Mouse (Mus musculus) heart, embryonic 15.5 days (tissue): Measurements from ENCODE around the gene Exoc3. TPM values are rescaled to one million over a fixed set of nuclear protein-coding genes. Genes with fewer than 3 reads are reported as not detected.
A peak's percentile ranks its signal among the peaks of the same experiment; 100 is the strongest.

Experiments
- ATAC-seq: fragments of 200-750 bp; cut with Nextera tagmentation; replicated peaks from 2 replicates; pipeline ENCODE4 v1.8.0; 2017; ENCODE audit warnings: low read depth, moderate TSS enrichment; ENCODE audit not compliant: insufficient number of reproducible peaks, insufficient read depth, low FRiP score
- H3K27ac ChIP-seq: fragments of 300-500 bp; sonication (generic); 2 replicates; pipeline ENCODE4 v1.5.1; 2015; ENCODE audit warnings: mild to moderate bottlenecking, inconsistent platforms
- H3K27me3 ChIP-seq: fragments of 300-500 bp; sonication (generic); 2 replicates; pipeline ENCODE4 v1.6.1; 2015; ENCODE audit warnings: inconsistent platforms
- H3K36me3 ChIP-seq: fragments of 300-500 bp; sonication (generic); 2 replicates; pipeline ENCODE4 v1.6.1; 2015; ENCODE audit warnings: mild to moderate bottlenecking, inconsistent platforms
- H3K4me1 ChIP-seq: fragments of 300-500 bp; sonication (generic); replicated peaks from 2 replicates; pipeline ENCODE4 v1.6.1; 2015; ENCODE audit warnings: inconsistent platforms
- H3K4me2 ChIP-seq: fragments of 300-500 bp; sonication (generic); 2 replicates; pipeline ENCODE4 v1.6.1; 2015; ENCODE audit warnings: inconsistent platforms, mild to moderate bottlenecking, moderate library complexity
- H3K4me3 ChIP-seq: fragments of 300-500 bp; sonication (generic); 2 replicates; pipeline ENCODE4 v1.5.1; 2015; ENCODE audit warnings: mild to moderate bottlenecking, inconsistent platforms
- H3K9ac ChIP-seq: fragments of 300-500 bp; sonication (generic); 2 replicates; pipeline ENCODE4 v1.6.1; 2015; ENCODE audit warnings: mild to moderate bottlenecking, inconsistent platforms
- H3K9me3 ChIP-seq: fragments of 300-500 bp; sonication (generic); replicated peaks from 2 replicates; pipeline ENCODE4 v1.6.1; 2016; ENCODE audit warnings: inconsistent platforms
- WGBS: fragments of 180-500 bp; shearing (Covaris S2); methylation state at CpG from one replicate; pipeline ENCODE4 v1.1.7; 2015; ENCODE audit warnings: mixed read lengths; 5-methylcytosine and 5-hydroxymethylcytosine counted together
- polyA plus RNA-seq: library from polyadenylated mRNA; unstranded; fragments of >200 nt; fragmentation: Nextera tagmentation; extraction: Ambion mirVana; gene quantifications from 2 replicates; pipeline ENCODE4 v1.2.1, GENCODE M21; 2015

Gene Exoc3
- polyA plus RNA-seq, 1 experiment from 2014 or later, result 61.2 TPM

DNA sequence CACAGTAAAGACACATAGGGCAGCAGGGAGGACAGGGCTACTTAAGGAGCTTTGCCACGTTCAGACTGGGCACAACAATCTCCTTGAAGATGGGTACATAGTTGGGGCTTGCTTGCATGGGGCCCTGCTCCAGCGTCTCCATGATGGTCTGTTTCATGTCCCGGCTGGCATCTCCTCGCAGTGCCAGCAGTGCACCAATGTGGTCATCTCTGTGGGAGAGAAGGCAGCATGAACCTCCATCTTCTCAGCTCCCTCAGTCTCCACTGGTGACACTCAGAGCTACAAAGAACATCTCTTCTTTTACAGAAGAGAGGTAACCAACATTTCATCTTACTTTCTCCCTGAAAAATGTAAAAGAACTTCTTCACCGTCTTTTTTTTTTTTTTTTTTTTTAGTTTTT, 36.5 kb downstream of the Exoc3 start:
- Histone ChIP-seq H3K27ac (no peak overlapping the region), H3K4me3 (no peak overlapping the region), H3K9me3 (no peaks in the 10 kb centered on the region), H3K9ac (no peak overlapping the region), H3K27me3 (no peaks in the 10 kb centered on the region), H3K36me3 (peaks cover 46% of the 10 kb centered on the region), H3K4me1 (peaks cover 2% of the 10 kb centered on the region), H3K4me2 (no peak overlapping the region)
- no peak for ATAC-seq
- 94% methylated on average over 5 of the region's 5 CpGs for WGBS

DNA sequence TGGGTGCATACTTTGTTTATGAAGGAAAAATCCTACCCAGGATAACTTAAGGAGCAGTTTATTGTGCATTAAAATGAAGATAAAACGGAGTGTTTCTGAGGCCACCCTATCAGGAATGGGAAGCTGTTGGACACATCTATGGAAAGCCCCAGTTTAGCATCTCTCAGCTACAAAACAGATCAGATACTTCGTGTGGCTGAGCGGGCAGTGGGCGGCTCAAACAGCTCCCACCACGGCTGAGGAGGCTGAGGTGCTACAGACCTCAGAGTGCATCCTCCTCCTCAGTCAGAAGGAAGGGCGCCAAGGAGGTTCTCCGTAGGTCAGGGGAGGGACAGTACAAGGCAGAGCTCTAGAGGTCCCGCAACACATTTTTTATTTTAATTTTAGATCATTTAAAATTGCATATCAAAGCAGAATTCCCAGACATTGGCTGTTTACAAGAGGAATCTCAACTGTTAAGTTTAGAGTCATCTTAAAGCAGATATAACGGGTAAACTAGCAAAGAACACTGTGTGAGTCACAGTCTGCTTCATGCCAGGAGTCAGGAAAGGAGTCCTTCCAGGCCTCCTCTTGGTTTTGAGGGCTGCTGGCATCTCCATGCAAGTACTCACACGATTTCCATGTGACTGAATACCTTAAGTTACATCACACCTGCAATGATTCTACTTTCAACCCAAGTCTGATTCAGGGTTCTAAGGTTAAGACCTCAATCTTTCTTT, 38.9 kb downstream of the Exoc3 start:
- Histone ChIP-seq H3K27ac (no peak overlapping the region), H3K9ac (no peak overlapping the region), H3K36me3 (peaks cover 45% of the 10 kb centered on the region), H3K9me3 (no peaks in the 10 kb centered on the region), H3K4me2 (no peak overlapping the region), H3K4me1 (peaks cover 10% of the 10 kb centered on the region), H3K27me3 (no peaks in the 10 kb centered on the region), H3K4me3 (no peak overlapping the region)
- whole genome bisulfite sequencing, result 80% methylated on average over 10 of the region's 10 CpGs
- ATAC-seq, result no peak

DNA sequence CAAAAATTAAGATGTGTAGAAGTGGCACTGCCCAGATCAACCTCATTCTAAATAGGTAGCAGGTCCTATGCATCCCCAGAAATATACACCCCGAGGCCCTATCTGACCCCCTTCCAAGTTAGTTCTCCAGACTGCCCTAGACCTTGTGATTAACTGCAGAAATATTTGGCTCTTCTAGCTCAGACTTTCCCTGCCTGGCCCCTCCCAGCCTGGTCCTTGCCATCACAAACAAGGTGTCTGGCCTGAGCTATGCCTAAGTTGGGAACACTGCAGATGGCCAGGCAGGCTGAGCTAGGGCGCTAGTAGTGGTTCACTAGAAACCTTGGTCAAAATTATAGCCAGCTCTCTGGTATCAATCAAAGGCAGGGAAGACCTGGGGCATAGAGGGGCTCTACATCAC, 41.0 kb downstream of the Exoc3 start:
- no peaks in the 10 kb centered on the region for H3K27me3 ChIP-seq
- no peak overlapping the region for H3K9ac ChIP-seq
- ATAC-seq, result peak; percentile 15; the same call in 1 of the 2 replicates
- peaks cover 10% of the 10 kb centered on the region for H3K4me1 ChIP-seq
- no peaks in the 10 kb centered on the region for H3K9me3 ChIP-seq
- H3K27ac ChIP-seq, result no peak overlapping the region
- no peak overlapping the region; the same call in 1 of the 2 replicates for H3K4me2 ChIP-seq
- no peak overlapping the region for H3K4me3 ChIP-seq
- H3K36me3 ChIP-seq, result peaks cover 26% of the 10 kb centered on the region
- 71% methylated on average over 2 of the region's 2 CpGs for WGBS

DNA sequence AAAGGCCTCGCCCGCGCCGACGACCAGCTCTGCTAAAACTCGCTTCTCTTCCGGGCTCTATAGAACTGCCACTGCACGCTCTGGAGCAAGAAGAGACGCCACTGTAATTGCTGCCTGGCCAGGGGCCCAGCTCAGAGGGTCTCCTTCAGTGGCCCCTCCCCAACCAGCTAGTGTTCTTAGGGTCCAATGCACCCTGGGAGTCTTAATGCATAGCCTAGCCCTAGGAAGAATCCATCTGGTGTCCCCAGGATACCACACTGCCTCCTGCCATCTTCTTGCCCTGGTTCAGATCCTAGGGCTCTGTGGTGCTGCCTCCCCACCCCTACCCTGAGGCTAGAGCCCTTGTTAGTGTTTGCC, 41.5 kb downstream of the Exoc3 start:
- Histone ChIP-seq H3K27me3 (no peaks in the 10 kb centered on the region), H3K9me3 (no peaks in the 10 kb centered on the region), H3K4me2 (peak overlapping the region; percentile 90), H3K4me1 (peaks cover 10% of the 10 kb centered on the region), H3K27ac (no peak overlapping the region), H3K4me3 (peak overlapping the region; percentile 58), H3K36me3 (peaks cover 22% of the 10 kb centered on the region), H3K9ac (peak overlapping the region; percentile 63)
- whole genome bisulfite sequencing, result 6% methylated on average over 9 of the region's 9 CpGs
- peak; percentile 15; the same call in 1 of the 2 replicates for ATAC-seq

DNA sequence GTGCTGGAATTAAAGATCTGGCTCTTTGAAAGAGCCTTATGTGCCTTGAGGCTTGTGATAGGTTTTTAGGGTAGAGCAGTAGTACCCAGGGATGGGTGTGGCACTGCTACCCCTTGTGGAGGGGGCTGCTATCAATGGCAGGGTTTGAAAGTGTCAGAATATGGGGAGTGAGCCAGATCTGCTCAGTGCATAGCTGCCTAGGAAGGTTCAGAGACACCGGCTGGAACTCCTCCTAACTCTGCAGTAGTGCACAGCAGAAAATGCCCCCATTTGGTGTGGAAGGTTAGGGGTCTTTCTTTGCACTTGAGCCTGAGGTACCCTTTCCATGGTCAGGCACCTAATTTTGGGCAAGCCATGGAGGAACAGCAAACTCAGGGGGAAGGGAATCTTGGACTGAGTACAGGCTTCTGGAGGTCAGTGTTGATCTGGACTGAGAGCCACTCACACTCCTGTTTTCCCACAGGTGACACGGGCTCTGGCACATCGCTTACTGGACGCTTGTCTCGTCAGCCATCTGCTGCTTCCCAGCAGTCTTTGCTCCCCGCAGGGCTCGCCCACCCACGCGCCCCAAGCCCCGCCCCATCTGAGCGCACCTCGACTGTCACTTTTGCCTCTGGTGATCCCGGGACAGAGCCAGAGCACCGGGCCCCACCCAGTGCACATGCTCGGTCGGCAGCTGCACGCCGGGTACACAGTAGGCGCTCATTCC, 42.0 kb downstream of the Exoc3 start:
- peak; percentile 41 for ATAC-seq

DNA sequence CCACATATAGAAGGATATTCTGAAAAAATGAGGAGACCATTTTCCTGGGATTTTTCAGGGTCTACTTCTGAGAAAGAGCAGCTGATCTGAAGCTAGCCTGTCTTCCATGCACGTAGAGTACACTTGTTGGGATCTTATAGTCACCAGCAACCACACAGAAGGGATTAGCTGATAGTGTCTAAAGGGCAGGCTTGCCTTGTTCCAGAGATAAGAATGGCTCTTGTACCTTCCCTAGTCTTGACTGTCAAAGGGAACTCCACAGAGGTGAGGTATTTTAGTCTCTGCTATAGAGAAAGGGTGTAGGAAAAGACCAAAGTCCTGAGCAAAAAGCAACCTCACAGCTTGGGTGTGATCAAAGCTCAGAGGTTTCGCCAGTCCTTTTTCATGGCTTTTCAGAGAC, 61.2 kb downstream of the Exoc3 start:
- no peaks in the 10 kb centered on the region for H3K36me3 ChIP-seq
- H3K4me2 ChIP-seq, result no peak overlapping the region
- H3K4me1 ChIP-seq, result 0 out of 2 replicates have a peak, but pooled peaks cover 4% of the 10 kb centered on the region
- H3K9me3 ChIP-seq, result no peaks in the 10 kb centered on the region
- no peak for ATAC-seq
- H3K9ac ChIP-seq, result no peak overlapping the region
- H3K4me3 ChIP-seq, result no peak overlapping the region
- H3K27ac ChIP-seq, result no peak overlapping the region
- no peaks in the 10 kb centered on the region for H3K27me3 ChIP-seq
- WGBS, result 61% methylated on average over 2 of the region's 2 CpGs

More for the DNA sequence above, 42.0 kb downstream of the Exoc3 start:
- H3K9ac ChIP-seq, result peak overlapping the region; percentile 63
- no peaks in the 10 kb centered on the region for H3K27me3 ChIP-seq
- H3K27ac ChIP-seq, result no peak overlapping the region
- peak overlapping the region; percentile 58 for H3K4me3 ChIP-seq
- peak overlapping the region; percentile 90 for H3K4me2 ChIP-seq
- H3K9me3 ChIP-seq, result no peaks in the 10 kb centered on the region
- H3K4me1 ChIP-seq, result peaks cover 10% of the 10 kb centered on the region
- 7% methylated on average over 19 of the region's 19 CpGs for WGBS
- peaks cover 17% of the 10 kb centered on the region for H3K36me3 ChIP-seq

DNA sequence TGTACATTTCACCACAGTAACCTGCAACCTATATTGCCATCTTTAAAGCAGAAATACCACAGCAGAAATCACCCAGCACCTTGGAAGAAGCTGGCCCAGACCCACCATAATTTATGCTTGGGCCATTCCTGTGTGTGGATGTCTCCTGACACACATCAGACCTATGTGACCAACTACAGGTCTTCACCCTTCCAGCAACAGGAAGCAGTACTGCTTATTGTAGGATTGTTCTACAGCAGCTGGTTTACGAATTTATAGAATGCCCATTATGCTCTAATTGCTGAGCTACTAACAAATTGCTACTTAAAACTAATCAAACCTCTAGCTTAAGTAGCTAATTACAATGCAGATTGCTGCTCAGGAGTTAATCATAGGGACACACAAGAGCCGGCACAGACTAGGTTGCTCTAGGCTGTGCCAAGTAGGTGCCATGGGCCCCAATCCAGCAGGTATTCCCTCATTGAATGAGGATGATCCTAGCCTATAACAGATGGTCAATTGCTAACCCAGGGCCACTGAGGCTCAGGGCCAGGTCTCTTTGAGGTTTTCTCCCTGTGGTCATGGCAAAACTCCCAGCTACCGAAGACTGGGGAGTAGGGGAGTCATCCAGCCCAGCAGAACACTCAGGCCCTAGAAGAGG, 62.4 kb downstream of the Exoc3 start:
- H3K27ac ChIP-seq, result no peak overlapping the region
- 0 out of 2 replicates have a peak, but pooled peaks cover 4% of the 10 kb centered on the region for H3K4me1 ChIP-seq
- H3K9me3 ChIP-seq, result no peaks in the 10 kb centered on the region
- 77% methylated on average over 3 of the region's 3 CpGs for WGBS
- no peak overlapping the region for H3K9ac ChIP-seq
- no peaks in the 10 kb centered on the region for H3K36me3 ChIP-seq
- H3K4me3 ChIP-seq, result no peak overlapping the region
- no peaks in the 10 kb centered on the region for H3K27me3 ChIP-seq
- no peak for ATAC-seq
- H3K4me2 ChIP-seq, result no peak overlapping the region

DNA sequence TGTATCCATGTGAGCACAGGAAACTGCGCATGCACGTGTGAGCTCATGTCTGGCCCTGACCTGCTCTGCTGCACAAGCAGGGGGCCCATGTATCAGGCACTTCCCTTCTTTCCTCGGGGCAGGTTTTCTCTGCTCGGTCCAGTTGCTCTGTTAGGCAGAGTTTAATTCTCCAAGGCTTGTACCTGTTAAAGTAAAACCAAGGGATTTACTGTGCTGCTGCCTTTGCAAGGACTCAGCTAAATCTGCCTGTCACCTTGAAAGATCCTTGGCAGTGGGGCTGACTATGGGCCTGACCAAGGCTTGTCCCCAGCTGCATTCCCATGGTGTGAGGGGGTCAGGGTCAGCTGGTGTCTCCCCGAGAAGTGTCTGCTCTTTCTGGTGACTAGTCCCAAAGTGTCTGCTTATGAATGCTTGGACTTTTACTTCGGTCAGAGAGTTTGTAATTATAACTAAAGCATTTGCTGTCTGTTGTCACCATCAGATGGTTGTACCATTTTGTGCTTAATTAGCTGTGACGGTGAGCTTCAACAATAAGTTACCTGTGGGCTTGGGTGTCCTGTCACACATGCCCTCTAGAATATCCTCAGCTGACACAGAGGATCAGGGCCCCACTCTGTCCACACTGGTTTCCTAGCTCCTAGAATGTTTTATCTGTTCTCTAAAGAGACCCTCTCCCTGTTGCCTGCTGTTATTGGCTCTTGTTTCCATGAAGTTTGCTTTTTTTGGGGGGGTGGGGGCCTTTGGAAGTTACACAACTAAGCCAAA, 64.2 kb downstream of the Exoc3 start:
- no peak overlapping the region for H3K27ac ChIP-seq
- H3K27me3 ChIP-seq, result no peaks in the 10 kb centered on the region
- no peak overlapping the region for H3K4me2 ChIP-seq
- WGBS, result 66% methylated on average over 7 of the region's 7 CpGs
- no peak for ATAC-seq
- H3K4me1 ChIP-seq, result 0 out of 2 replicates have a peak, but pooled peaks cover 4% of the 10 kb centered on the region
- no peak overlapping the region for H3K9ac ChIP-seq
- H3K36me3 ChIP-seq, result no peaks in the 10 kb centered on the region
- H3K9me3 ChIP-seq, result no peaks in the 10 kb centered on the region
- H3K4me3 ChIP-seq, result no peak overlapping the region

DNA sequence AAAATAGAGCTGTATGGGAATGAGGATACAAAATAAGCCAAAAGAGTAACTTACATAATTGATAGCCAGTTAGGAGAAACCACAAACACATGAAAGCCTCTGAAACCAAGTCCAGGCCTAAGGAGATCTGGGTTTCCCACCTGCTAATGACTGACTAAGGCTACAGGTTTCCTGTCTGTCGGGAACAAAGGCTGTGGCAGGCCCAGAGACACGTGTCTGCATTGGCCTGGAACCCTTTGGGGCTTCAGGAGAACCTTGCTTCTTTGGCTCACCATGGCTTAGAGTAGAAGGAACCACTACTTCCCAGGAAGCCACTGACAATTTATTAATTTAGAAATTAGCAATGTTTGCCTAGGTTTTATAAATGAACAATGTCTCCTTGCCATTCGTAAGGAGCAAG, 65.2 kb downstream of the Exoc3 start:
- Histone ChIP-seq H3K4me3 (no peak overlapping the region), H3K4me2 (no peak overlapping the region), H3K4me1 (0 out of 2 replicates have a peak, but pooled peaks cover 4% of the 10 kb centered on the region), H3K9me3 (no peaks in the 10 kb centered on the region), H3K27ac (no peak overlapping the region), H3K9ac (no peak overlapping the region), H3K36me3 (no peaks in the 10 kb centered on the region), H3K27me3 (no peaks in the 10 kb centered on the region)
- 63% methylated on average over 3 of the region's 3 CpGs for WGBS
- no peak for ATAC-seq

DNA sequence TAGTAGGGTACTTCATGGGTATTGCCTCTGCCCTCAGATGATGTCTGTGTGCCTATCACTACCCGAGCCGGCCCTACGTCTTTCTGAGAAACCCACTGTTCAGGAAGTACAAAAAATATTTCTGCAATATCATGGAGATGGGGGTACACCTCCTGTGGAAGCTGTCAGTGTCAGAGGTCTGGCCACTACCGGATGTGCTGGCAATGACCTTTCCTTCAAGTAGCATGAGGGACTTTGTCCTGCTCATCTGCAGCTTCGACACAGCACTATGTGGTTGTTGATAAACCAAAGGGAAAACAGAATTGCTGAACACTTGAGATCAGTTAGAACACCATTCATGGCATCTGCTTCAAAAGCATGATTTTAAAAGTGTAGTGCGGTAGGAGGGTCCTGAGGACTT, 67.7 kb downstream of the Exoc3 start:
- no peaks in the 10 kb centered on the region for H3K9me3 ChIP-seq
- no peak overlapping the region for H3K4me3 ChIP-seq
- 83% methylated on average over 6 of the region's 6 CpGs for WGBS
- no peaks in the 10 kb centered on the region for H3K27me3 ChIP-seq
- H3K27ac ChIP-seq, result no peak overlapping the region
- H3K4me2 ChIP-seq, result no peak overlapping the region
- H3K9ac ChIP-seq, result no peak overlapping the region
- H3K4me1 ChIP-seq, result 0 out of 2 replicates have a peak, but pooled peaks cover 4% of the 10 kb centered on the region
- no peaks in the 10 kb centered on the region for H3K36me3 ChIP-seq
- ATAC-seq, result no peak
